Mouse (Mus musculus) E14TG2a.4 (cell line): Measurements from ENCODE around the gene Fbxl7.

Experiments
- CTCF ChIP-seq: conservative IDR thresholded peaks from 2 replicates; pipeline ENCODE4 v1.5.1; 2014; ENCODE audit warnings: low read length
- POU5F1 ChIP-seq: IDR thresholded peaks from 2 replicates; pipeline ENCODE4 v1.6.1; 2014; ENCODE audit warnings: low read length, borderline replicate concordance

DNA sequence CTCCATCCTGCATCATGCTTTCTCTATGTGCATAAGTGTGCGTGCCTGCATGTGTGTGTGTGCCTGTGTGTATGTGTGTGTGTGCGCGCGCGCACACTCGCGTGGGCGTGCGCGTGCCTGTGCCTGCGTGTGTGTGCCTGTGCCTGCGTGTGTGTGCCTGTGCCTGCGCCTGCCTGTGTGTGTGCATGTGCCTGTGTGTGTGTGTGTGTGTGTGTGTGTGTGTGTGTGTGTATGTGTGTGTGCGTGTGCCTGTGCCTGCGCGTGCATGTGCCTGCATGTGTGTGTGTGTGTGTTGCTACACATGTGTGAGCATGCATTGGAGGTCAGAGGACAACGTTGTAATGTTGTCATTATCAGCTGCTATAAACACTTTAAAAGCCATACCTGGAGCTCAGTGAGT is 272.1 kb downstream of the Fbxl7 start:
- TF ChIP-seq CTCF (no peak), POU5F1 (no peak)
